Mouse (Mus musculus) c-Kit-positive CD71-negative TER-119-negative erythroid progenitor cells, embryonic 14.5 days (primary cell): ENCODE measurements around the gene Carns1.
"Not testable (repeated sequence)": the region's sequence is repeated elsewhere in the genome, so short reads cannot be mapped to it uniquely, and the experiment has no call there.

Source experiments
- DNase-seq: peaks from one replicate; pipeline ENCODE4 v3.0.0-alpha.2; 2013; ENCODE audit warnings: low read depth

The Carns1 gene

DNA sequence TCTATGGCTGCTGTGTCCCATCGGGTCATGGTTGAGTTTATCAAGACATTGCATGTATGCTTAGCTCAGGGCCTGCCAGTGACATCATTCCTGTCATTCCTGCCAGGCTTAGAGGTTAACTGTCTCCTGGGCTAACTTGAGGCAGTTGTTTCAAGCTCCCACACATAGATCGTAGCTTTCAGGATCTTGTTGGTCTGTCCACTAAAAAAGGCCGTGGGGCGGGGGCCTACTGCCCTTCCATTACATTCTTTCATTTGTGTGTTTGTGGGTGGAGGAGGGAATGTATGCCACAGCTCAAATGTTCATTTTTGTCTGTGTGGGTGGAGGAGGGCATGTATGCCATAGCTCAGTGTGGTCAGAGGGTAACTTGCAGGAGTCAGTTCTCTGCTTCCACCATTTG, 45.2 kb downstream of the Carns1 start:
- no peak for DNase-seq

DNA sequence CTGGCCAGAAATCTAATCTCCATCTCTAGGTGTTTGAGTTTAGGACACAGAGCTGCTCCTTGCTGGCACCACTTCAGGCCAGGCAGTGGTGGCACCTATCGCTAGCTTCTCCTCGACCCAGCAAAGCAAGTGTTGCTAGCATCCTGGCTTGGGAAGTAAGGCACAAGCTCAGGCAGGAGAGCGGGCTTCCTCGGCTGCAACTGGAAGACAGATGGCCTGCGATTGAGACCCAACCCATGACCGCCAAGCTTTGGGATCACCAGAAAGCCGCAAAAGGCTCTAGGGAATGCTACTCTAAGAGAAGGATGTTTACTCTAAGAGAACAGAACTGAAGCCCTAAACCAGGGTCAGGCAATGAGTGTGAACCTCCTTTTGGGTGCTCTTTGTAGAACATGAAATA, 45.8 kb downstream of the Carns1 start:
- no peak for DNase-seq

- DNase-seq = no peak
Measured at GRCm38 (mm10) chr19:4126759-4127495, 48.4 kb downstream of the Carns1 start.

DNA sequence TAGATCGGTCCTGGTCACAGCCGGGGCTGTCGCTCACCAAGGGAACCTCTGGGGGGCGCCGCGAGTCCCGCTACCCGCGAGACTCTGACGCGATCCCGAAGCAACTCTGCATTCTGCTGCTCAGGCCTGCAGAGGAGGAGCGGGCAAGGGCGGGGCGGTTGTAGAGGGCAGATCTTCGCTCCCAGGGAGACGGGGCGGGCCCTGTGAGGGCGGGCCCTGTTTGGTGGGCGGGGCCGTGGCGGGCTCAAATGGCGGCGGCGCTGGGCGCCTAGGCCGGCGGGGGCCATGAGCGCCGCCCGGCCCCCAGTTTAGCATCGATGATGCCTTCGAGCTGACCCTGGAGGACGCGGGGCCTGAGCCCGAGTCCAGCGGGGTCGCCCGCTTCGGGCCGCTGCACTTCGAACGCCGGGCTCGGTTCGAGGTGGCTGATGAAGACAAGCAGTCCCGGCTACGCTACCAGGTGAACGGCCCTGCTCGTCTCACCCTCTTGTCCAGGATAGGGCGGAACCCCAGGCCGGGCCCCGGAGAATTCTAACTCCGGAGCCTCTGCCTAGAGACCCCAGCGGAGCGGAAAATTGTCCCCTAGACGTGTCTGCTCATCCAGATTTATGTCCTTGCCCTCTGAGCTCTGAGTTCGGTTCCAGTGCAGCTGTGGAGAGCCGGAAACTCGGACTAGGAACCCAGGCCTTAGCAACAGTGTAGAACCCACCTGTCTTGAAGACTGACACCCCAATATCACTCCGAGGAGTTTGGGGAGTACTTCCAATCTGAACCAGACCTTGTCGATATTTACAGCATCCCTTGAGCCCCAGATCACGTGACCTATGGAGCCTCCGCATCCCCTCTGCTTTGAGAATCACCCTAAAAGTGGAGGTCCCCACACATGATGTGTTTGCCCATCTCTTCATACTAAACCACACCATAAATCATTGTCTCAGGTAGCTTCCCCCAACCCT, 49.3 kb downstream of the Carns1 start, which contains the start of gene Aip:
Gene Aip (minus strand): TSS at position 118 of the 956 bp plus-strand sequence.
- peak; percentile 93 for DNase-seq

DNA sequence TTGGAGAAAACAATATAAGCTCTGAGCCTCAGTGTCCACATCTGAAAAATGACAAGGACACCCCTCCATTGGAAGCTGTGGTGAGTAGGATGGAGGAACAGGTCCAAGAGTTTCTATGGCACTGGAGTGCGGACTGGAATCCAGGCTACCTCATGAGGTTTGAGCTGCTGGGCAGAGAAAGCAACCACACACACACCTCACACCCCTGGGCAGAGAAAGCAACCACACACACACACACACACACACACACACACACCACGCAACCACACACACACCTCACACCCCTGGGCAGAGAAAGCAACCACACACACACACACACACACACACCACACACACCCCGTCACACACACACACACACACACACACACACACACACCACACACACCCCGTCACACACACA, 50.0 kb downstream of the Carns1 start:
- not testable (repeated sequence) for DNase-seq

- no peak for DNase-seq
Measured at GRCm38 (mm10) chr19:4124432-4124831, 50.8 kb downstream of the Carns1 start.

- no peak for DNase-seq
Measured at GRCm38 (mm10) chr19:4122411-4123370, 52.6 kb downstream of the Carns1 start.

GRCm38 (mm10) chr19:4121896-4122295, 53.4 kb downstream of the Carns1 start:
- not testable (repeated sequence) for DNase-seq

- DNase-seq = peak; percentile 96
Measured at GRCm38 (mm10) chr19:4121097-4121805, 54.0 kb downstream of the Carns1 start.

GRCm38 (mm10) chr19:4120496-4120895, 54.8 kb downstream of the Carns1 start:
- DNase-seq = no peak

GRCm38 (mm10) chr19:4119716-4120487, 55.4 kb downstream of the Carns1 start:
- DNase-seq = no peak

DNA sequence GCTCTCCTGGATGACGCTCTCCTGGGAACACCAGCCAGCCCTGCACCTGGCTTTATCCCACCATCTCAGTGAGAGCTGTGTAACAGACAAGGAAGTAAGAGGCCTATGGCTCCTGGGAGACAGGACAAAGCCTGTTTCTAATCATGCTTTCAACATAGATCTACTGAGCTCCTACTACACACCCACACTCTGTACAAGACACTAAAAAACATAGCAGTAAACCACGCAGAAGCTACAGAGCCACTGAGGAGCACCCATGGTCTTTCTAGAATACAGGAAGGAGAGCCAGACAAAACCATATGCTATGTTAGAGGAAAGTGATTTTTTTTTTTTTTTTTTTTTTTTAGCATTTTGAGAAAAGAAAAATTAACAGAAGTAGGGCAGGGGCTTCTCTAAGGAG, 56.9 kb downstream of the Carns1 start:
- DNase-seq = no peak

- DNase-seq = no peak
Measured at GRCm38 (mm10) chr19:4117006-4117405, 58.3 kb downstream of the Carns1 start.

GRCm38 (mm10) chr19:4115816-4116215, 59.5 kb downstream of the Carns1 start:
- no peak for DNase-seq

DNA sequence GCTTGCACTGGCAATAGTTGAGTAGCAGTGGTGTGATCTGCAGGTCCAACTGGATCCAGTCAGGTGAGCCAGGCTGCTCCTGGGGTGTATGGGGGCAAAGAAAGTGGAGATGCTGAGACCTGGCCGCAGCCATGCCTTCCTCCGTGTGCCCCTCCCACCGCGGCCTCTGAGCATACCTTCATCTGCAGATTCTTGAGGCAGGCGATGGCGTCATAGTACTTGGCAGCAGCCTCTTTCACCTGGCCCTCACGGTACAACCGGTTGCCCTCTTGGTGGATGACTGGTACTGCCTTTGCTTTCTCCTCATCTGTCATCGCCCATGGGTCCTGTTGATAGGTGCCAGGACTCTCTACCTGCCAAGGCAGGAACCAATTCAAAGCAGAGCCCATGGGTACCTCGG, 60.1 kb downstream of the Carns1 start:
- DNase-seq = no peak

DNA sequence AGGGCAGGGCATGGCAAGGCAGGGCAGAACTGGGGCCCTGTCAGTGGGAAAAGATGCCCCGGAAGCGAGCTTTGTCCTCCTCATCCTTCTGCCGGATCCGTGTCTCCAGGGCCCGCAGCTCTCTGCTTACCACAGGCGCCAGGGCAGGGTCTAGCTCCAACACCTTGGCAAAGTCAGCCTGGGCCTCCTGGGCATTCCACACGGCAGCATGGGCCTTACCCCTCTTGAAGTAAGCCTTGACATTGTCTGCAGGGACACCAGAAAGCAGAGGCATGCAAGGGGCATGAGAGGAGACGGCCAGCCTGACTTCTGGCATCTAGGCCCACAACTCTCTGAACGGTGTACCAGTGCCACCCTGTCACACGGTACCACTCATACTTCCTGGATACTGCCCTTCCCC, 60.7 kb downstream of the Carns1 start:
- DNase-seq = no peak
